9 mouse cellular contexts compared by ENCODE assay signal in genomic region chr11:95076041-95076535, GRCm38 (mm10). TPM values are rescaled to one million over a fixed set of nuclear protein-coding genes. Genes with fewer than 3 reads are reported as not detected.
A peak's percentile ranks its signal among the peaks of the same experiment; 100 is the strongest.
DNase-seq lines count a peak whose midpoint lies in the region; ATAC-seq lines count a peak whose summit lies in the region.
"Had no signal": no experiment of that assay in that cellular context is flagged by ENCODE, and none has a peak within 500 bp of the region (broad histone marks: within the 10 kb centered on the region; RNA-seq: fewer than 3 reads in every experiment).

No protein-coding gene starts in this region.

- peaks cover 90% of the 10 kb centered on the region for H3K27me3 ChIP-seq in limb, embryonic 10.5 days (ENCODE audit: low read depth, poor library complexity, severe bottlenecking)
- peaks cover 34% of the 10 kb centered on the region for H3K27me3 ChIP-seq in midbrain, embryonic 11.5 days (ENCODE audit: control insufficient read depth, insufficient read depth, low read length)

- peak; percentile 96 for DNase-seq in heart, adult 11 months
- no peak for DNase-seq in heart, postnatal 25 days (ENCODE audit: low spot score)
- DNase-seq in cerebellum, adult 18-20 months: peak; percentile 84 to 88
- DNase-seq in limb, embryonic 10.5 days (ENCODE audit: low spot score): no peak
- peak; percentile 95 for DNase-seq in midbrain, embryonic 11.5 days (ENCODE audit: low spot score, missing footprints)
- DNase-seq in spleen, postnatal 10 days (ENCODE audit: low spot score in 2 of 2): peak; percentile 22 to 43

- ATAC-seq in frontal cortex, adult (ENCODE audit: low TSS enrichment): peak; percentile 64
- ATAC-seq in inflammation-experienced regulatory T-cells, adult 6 months: peak; percentile 77
- peak; percentile 56 for ATAC-seq in midbrain, embryonic 11.5 days (ENCODE audit: low FRiP score)

- peak overlapping the region; percentile 62 for H3K4me3 ChIP-seq in limb, embryonic 10.5 days
- H3K4me3 ChIP-seq in midbrain, embryonic 11.5 days (ENCODE audit: low read depth, low read length): peak overlapping the region; percentile 57

- peak overlapping the region; percentile 52 for H3K9ac ChIP-seq in midbrain, embryonic 11.5 days (ENCODE audit: low read length)

- intact Hi-C loops in heart, postnatal 25 days (cut with DNase I): loop anchor here (1.0 kb wide), 1 partner anchor 30 kb away; no protein-coding TSS in a partner anchor

- under 1% methylated on average over 42 of the region's 42 CpGs for WGBS in limb, embryonic 10.5 days
- WGBS in midbrain, embryonic 11.5 days: under 1% methylated on average over 42 of the region's 42 CpGs

- peak overlapping the region; percentile 79 for H3K27ac ChIP-seq in limb, embryonic 10.5 days
- no peak overlapping the region for H3K27ac ChIP-seq in midbrain, embryonic 11.5 days (ENCODE audit: low read depth, low read length)

- peaks cover 39% of the 10 kb centered on the region for H3K4me1 ChIP-seq in limb, embryonic 10.5 days
- peaks cover 8% of the 10 kb centered on the region for H3K4me1 ChIP-seq in midbrain, embryonic 11.5 days (ENCODE audit: control insufficient read depth, insufficient read depth, low read length)

- no peaks in the 10 kb centered on the region for H3K9me3 ChIP-seq in limb, embryonic 10.5 days (replicated peaks)
- H3K9me3 ChIP-seq in midbrain, embryonic 11.5 days (ENCODE audit: control insufficient read depth, low read length): no peaks in the 10 kb centered on the region

- H3K36me3 ChIP-seq in limb, embryonic 10.5 days: no peaks in the 10 kb centered on the region
- no peaks in the 10 kb centered on the region for H3K36me3 ChIP-seq in midbrain, embryonic 11.5 days (ENCODE audit: control insufficient read depth, insufficient read depth, low read length)
- H3K36me3 ChIP-seq: G1E had no signal

- H3K4me2 ChIP-seq in midbrain, embryonic 11.5 days: peak overlapping the region; percentile 89

RNA-seq across cellular contexts. Expression of gene Itga3, which starts 0.5 kb away (rescaled TPM):
- total RNA-seq in heart, postnatal 25 days (2021): 10 to 100 TPM; 10.8 to 11.7 TPM
- 1 to 10 TPM in 2 of 3 experiments, under 1 TPM in 1; 0.93 to 2.2 (median 1.0) TPM for polyA plus RNA-seq in inflammation-experienced regulatory T-cells, adult 6 months (2017; shearing (Covaris generic))
- 10.2 and 11.1 TPM in 2 replicates for polyA plus RNA-seq in limb, embryonic 10.5 days (2016; fragmentation: Nextera tagmentation; extraction: Ambion mirVana)
- 2.9 and 3.0 TPM in 2 replicates for polyA plus RNA-seq in midbrain, embryonic 11.5 days (2014; fragmentation: Nextera tagmentation; extraction: Ambion mirVana)
- polyA plus RNA-seq: G1E had no signal

RNA-seq across cellular contexts. Expression of gene Pdk2, which starts 34.9 kb away (rescaled TPM):
- 100 to 1,000 TPM; 377 to 397 TPM for total RNA-seq in heart, postnatal 25 days (2021)
- 1 to 10 TPM; 2.4 to 9.2 (median 8.2) TPM for polyA plus RNA-seq in inflammation-experienced regulatory T-cells, adult 6 months (2017; shearing (Covaris generic))
- polyA plus RNA-seq in limb, embryonic 10.5 days (2016; fragmentation: Nextera tagmentation; extraction: Ambion mirVana): 9.8 and 21.2 TPM in 2 replicates
- polyA plus RNA-seq in midbrain, embryonic 11.5 days (2014; fragmentation: Nextera tagmentation; extraction: Ambion mirVana): 12.6 and 13.3 TPM in 2 replicates

RNA-seq across cellular contexts. Expression of gene Dlx3, which starts 43.8 kb away (rescaled TPM):
- total RNA-seq in heart, postnatal 25 days (2021): not detected
- polyA plus RNA-seq in inflammation-experienced regulatory T-cells, adult 6 months (2017; shearing (Covaris generic)): not detected
- polyA plus RNA-seq in limb, embryonic 10.5 days (2016; fragmentation: Nextera tagmentation; extraction: Ambion mirVana): 6.9 and 9.5 TPM in 2 replicates
- 0.59 and 0.65 TPM in 2 replicates for polyA plus RNA-seq in midbrain, embryonic 11.5 days (2014; fragmentation: Nextera tagmentation; extraction: Ambion mirVana)
- polyA plus RNA-seq: G1E had no signal

Comparison
In these comparisons a context has a peak if more than half of its experiments do, and no peak if none do; other contexts are left out.
1. DNase-seq: peak in heart, adult 11 months (single experiment), cerebellum, adult 18-20 months (2 of 2), midbrain, embryonic 11.5 days (single experiment) and spleen, postnatal 10 days (2 of 2); none in heart, postnatal 25 days (single experiment) and limb, embryonic 10.5 days (single experiment).
2. Peak in every context shown above with its lines, with median percentiles within 50 percentile points of each other: ATAC-seq.